Mouse (Mus musculus) bone marrow, adult 2 months (tissue): ENCODE data around the gene Erbb4.

Experiments
- CTCF ChIP-seq: fragments of 200-500 bp; IDR thresholded peaks from 2 replicates; pipeline ENCODE4 v1.5.1; 2011; ENCODE audit warnings: low read length, control low read depth; ENCODE audit not compliant: control insufficient read depth, insufficient read depth
- POLR2A ChIP-seq: fragments of 200-500 bp; IDR thresholded peaks from 2 replicates; pipeline ENCODE4 v1.6.1; 2011; ENCODE audit warnings: low read depth, mild to moderate bottlenecking, control low read depth, low read length, borderline replicate concordance; ENCODE audit not compliant: control insufficient read depth

- TF ChIP-seq POLR2A = no peak
- TF ChIP-seq CTCF = no peak
Measured at GRCm38 (mm10) chr1:69106937-69107461, 860 bp downstream of the Erbb4 start.
